Mouse (Mus musculus) brown adipose tissue, adult 24 weeks (tissue): Measurements from ENCODE around the gene Sat2. TPM values are rescaled to one million over a fixed set of nuclear protein-coding genes. Genes with fewer than 3 reads are reported as not detected.
A peak's percentile ranks its signal among the peaks of the same experiment; 100 is the strongest.
"Not testable (repeated sequence)": the region's sequence is repeated elsewhere in the genome, so short reads cannot be mapped to it uniquely, and the experiment has no call there.

Experiments used
- H3K27ac ChIP-seq: fragments of 200-500 bp; replicated peaks from 2 replicates; pipeline ENCODE4 v1.5.1; 2012; ENCODE audit warnings: low read depth, mild to moderate bottlenecking, low read length
- H3K4me1 ChIP-seq: fragments of 200-500 bp; 2 replicates; pipeline ENCODE4 v1.6.1; 2012; ENCODE audit warnings: low read length, mixed read lengths; ENCODE audit not compliant: control insufficient read depth, insufficient read depth, insufficient read length
- H3K4me3 ChIP-seq: fragments of 200-500 bp; 2 replicates; pipeline ENCODE4 v1.5.1; 2012; ENCODE audit warnings: low read depth, mild to moderate bottlenecking, low read length, moderate library complexity; ENCODE audit not compliant: insufficient read depth
- polyA plus RNA-seq: library from polyadenylated mRNA; stranded (reverse); fragments of >200 nt; gene quantifications from 2 replicates; pipeline ENCODE4 v1.2.4, GENCODE M21; 2012; ENCODE audit not compliant: missing spikeins, insufficient read depth, insufficient read length

The Sat2 gene
- polyA plus RNA-seq, 1 experiment: 10.9 TPM

GRCm38 (mm10) chr11:69609416-69609815 lies 12.4 kb upstream of the Sat2 start:
- H3K4me1 ChIP-seq: no peaks in the 10 kb centered on the region
- no peak overlapping the region for H3K27ac ChIP-seq

DNA sequence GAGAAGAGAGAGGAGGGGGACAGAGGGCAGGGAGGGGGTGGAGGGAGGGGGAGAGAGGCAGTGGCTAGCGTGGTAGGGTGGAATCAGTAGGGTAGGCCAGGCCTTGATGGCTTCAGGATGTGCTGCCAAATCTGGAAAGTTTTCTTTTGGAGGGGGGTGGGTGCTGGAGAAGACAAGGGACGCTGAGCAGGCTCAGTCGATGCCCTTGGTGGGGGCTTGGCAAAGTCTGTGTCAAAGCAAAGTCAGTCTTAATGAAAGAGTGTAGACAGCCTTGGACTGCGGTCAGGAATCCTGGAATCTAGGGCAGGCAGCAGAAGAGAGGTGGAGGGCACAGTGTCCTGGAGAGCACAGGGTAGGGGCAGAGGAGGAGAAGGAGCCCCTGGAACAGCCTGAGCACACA lies 10.9 kb upstream of the Sat2 start:
- no peak overlapping the region for H3K27ac ChIP-seq
- no peaks in the 10 kb centered on the region for H3K4me1 ChIP-seq
- no peak overlapping the region for H3K4me3 ChIP-seq

More at GRCm38 (mm10) chr11:69609416-69609815, 12.4 kb upstream of the Sat2 start:
- H3K4me3 ChIP-seq: no peak overlapping the region

GRCm38 (mm10) chr11:69613553-69614256 lies 8.1 kb upstream of the Sat2 start:
- no peaks in the 10 kb centered on the region for H3K4me1 ChIP-seq
- H3K27ac ChIP-seq: no peak overlapping the region
- peak overlapping the region; percentile 8; the same call in 1 of the 2 replicates for H3K4me3 ChIP-seq

- H3K4me1 ChIP-seq, H3K27ac ChIP-seq: not testable (repeated sequence)
- peak overlapping the region; percentile 17 for H3K4me3 ChIP-seq
These were observed 7.6 kb upstream of the Sat2 start for GRCm38 (mm10) chr11:69614257-69614588.

- no peak overlapping the region for H3K27ac ChIP-seq
These were observed 5.0 kb upstream of the Sat2 start for GRCm38 (mm10) chr11:69616781-69617180.

GRCm38 (mm10) chr11:69617805-69618204 lies 4.0 kb upstream of the Sat2 start, which contains the start of gene Shbg:
Shbg (minus strand) TSS chr11:69617905.
- Histone ChIP-seq H3K27ac (no peak within 1 kb of the TSS), H3K4me3 (no peak within 1 kb of the TSS), H3K4me1 (no peaks in the 10 kb centered on the region)

More at GRCm38 (mm10) chr11:69616781-69617180, 5.0 kb upstream of the Sat2 start:
- no peaks in the 10 kb centered on the region for H3K4me1 ChIP-seq
- H3K4me3 ChIP-seq: no peak overlapping the region

DNA sequence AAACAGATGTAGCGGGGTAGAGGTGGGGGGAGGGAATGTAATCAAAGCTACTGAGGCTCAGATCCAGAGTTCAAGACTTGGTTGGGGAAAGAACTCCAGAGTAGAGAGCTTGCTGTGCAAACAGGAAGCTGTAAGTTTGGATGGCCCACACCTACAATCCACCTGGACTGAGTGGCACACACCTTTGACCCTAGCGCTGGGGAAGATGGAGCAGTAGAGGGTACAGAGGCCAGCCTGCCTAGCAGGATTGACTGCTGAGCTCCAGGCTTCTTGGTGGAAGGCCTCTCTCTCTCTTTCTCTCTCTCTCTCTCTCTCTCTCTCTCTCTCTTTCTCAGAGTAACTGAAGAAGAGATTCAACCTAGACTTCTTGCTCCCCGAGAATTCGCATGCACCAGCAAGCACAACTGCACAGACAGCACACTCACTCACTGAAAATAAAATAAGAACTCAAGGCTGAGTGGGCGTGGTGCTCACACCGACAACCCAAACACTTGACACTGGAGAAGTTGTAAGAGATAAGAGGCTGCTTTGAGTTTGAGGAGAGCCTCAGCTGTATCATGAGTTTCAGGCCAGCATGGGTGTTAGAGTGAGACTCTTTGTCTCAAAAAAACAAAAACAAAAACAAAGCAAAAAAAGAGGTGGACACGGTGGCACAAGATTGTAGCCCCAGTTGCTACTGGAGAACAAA lies 1.3 kb upstream of the Sat2 start:
- H3K27ac ChIP-seq: no peak overlapping the region
- no peaks in the 10 kb centered on the region for H3K4me1 ChIP-seq

GRCm38 (mm10) chr11:69622406-69622805 lies 582 bp downstream of the Sat2 start:
- H3K4me1 ChIP-seq: no peaks in the 10 kb centered on the region
- peak overlapping the region; percentile 79 for H3K4me3 ChIP-seq
- no peak overlapping the region for H3K27ac ChIP-seq

More for the DNA sequence above, 1.3 kb upstream of the Sat2 start:
- H3K4me3 ChIP-seq: no peak overlapping the region

DNA sequence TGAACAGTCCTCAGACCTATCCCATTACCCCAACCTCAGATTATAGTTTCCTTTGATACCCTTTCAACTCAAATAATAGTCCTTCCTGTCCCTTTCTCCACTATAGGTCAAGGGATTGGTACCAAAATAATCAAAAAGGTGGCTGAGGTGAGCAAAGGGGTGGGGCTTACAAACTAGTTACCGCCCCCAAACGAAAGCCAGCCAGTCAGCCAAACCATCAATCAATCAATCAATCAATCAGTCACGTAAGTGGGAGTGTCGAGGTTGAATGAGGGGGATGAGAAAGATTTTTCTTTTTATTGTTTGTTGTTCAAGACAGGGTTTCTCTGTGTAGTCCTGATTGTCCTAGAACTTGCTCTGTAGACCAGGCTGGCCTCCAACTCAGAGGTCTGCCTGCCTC lies 1.2 kb downstream of the Sat2 start:
- no peak overlapping the region for H3K27ac ChIP-seq
- H3K4me3 ChIP-seq: no peak overlapping the region
- H3K4me1 ChIP-seq: no peaks in the 10 kb centered on the region

DNA sequence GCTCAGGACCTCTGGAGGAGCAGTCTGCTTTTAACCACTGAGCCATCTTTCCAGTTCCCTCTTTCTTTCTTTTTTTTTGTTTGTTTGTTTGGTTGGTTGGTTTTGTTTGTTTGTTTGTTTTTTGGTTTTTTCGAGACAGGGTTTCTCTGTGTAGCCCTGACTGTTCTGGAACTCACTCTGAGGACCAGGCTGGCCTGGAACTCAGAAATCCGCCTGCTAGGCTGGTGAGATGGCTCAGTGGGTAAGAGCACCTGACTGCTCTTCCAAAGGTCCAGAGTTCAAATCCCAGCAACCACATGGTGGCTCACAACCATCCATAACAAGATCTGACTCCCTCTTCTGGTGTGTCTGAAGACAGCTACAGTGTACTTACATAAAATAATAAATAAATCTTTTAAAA lies 2.5 kb downstream of the Sat2 start:
- not testable (repeated sequence) for H3K4me1 ChIP-seq, H3K4me3 ChIP-seq, H3K27ac ChIP-seq

GRCm38 (mm10) chr11:69628286-69628685 lies 6.5 kb downstream of the Sat2 start:
- H3K4me3 ChIP-seq: no peak overlapping the region
- no peaks in the 10 kb centered on the region for H3K4me1 ChIP-seq
- no peak overlapping the region for H3K27ac ChIP-seq

- no peak overlapping the region for H3K4me3 ChIP-seq
- no peaks in the 10 kb centered on the region for H3K4me1 ChIP-seq
- no peak overlapping the region for H3K27ac ChIP-seq
These were observed 8.0 kb downstream of the Sat2 start for GRCm38 (mm10) chr11:69629802-69630201.

- Histone ChIP-seq H3K4me3 (peak within 1 kb of the TSS; percentile 97), H3K4me1 (0 out of 2 replicates have a peak, but pooled peaks cover 2% of the 10 kb centered on the region), H3K27ac (peak within 1 kb of the TSS; percentile 55)
These were observed 10.7 kb downstream of the Sat2 start, which contains the start of gene Fxr2 for GRCm38 (mm10) chr11:69632284-69633089. Fxr2 (plus strand) TSS chr11:69632990.

DNA sequence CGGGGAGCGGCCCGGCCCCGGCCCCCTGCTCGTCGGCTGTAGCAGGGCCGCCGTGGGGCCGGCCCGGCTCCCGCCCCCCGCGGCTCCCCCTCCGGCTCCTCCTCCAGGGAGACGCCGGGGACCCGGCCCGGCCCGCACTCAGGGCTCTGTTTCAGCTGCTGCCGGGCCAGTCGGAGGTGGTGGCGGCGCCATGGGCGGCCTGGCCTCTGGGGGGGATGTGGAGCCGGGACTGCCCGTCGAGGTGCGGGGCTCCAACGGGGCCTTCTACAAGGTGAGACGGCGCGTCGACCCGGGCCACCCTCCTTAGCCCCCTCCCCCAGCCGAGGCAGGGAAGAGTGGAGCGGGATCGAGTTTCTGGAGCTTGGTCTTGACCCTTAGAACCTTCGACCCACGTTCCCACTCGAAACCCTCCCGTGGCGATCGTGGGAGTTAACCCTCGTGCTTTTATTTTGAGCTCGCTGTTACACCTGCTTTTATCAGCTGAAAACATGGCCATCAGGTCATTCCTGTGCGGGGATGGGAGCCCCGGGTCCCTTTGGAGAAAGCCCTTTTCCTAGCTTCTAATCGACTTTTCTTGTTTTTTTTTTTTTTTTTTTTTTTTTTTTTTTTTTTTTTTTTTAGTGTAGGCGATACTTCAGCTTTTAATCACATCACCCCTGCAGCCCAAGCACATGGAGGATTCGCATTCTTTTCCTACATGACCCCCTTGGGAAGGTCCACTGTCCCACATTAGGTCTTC lies 11.5 kb downstream of the Sat2 start:
- 0 out of 2 replicates have a peak, but pooled peaks cover 2% of the 10 kb centered on the region for H3K4me1 ChIP-seq
- peak overlapping the region; percentile 55 for H3K27ac ChIP-seq
- H3K4me3 ChIP-seq: peak overlapping the region; percentile 97
